Mouse (Mus musculus) brain, embryonic 14.5 days (tissue): ENCODE measurements around the gene Cpne9.

Experiments
- CTCF ChIP-seq: fragments of 200-500 bp; IDR thresholded peaks from 2 replicates; pipeline ENCODE4 v1.5.1; 2012; ENCODE audit warnings: inconsistent platforms, mild to moderate bottlenecking, moderate library complexity, borderline replicate concordance; ENCODE audit not compliant: insufficient read depth, insufficient read length; ENCODE audit errors: extremely low read depth
- POLR2A ChIP-seq: fragments of 200-500 bp; IDR thresholded peaks from 2 replicates; pipeline ENCODE4 v1.6.1; 2012; ENCODE audit warnings: mild to moderate bottlenecking, inconsistent platforms, borderline replicate concordance; ENCODE audit not compliant: poor library complexity, insufficient read depth, insufficient read length, severe bottlenecking; ENCODE audit errors: extremely low read depth

GRCm38 (mm10) chr6:113292938-113293337, 10.8 kb downstream of the Cpne9 start:
- TF ChIP-seq POLR2A, result no peak
- TF ChIP-seq CTCF, result no peak
